Mouse (Mus musculus) heart, embryonic 12.5 days (tissue): ENCODE results near the gene Slc25a35. TPM values are rescaled to one million over a fixed set of nuclear protein-coding genes. Genes with fewer than 3 reads are reported as not detected.
"Not testable (repeated sequence)": the region's sequence is repeated elsewhere in the genome, so short reads cannot be mapped to it uniquely, and the experiment has no call there.

Experiments used
- ATAC-seq: fragments of 200-750 bp; cut with Nextera tagmentation; 2 replicates; pipeline ENCODE4 v1.8.0; 2017; ENCODE audit warnings: moderate TSS enrichment, moderate library complexity; ENCODE audit not compliant: insufficient number of reproducible peaks, low FRiP score
- H3K27ac ChIP-seq: fragments of 300-500 bp; sonication (generic); 2 replicates; pipeline ENCODE4 v1.5.1; 2016; ENCODE audit warnings: mild to moderate bottlenecking, moderate library complexity; ENCODE audit not compliant: poor library complexity, severe bottlenecking
- H3K27me3 ChIP-seq: fragments of 300-500 bp; sonication (generic); replicated peaks from 2 replicates; pipeline ENCODE4 v1.6.1; 2016; ENCODE audit warnings: mild to moderate bottlenecking, moderate library complexity
- H3K36me3 ChIP-seq: fragments of 300-500 bp; sonication (generic); 2 replicates; pipeline ENCODE4 v1.6.1; 2016; ENCODE audit warnings: mild to moderate bottlenecking, moderate library complexity
- H3K4me1 ChIP-seq: fragments of 300-500 bp; sonication (generic); replicated peaks from 2 replicates; pipeline ENCODE4 v1.6.1; 2016; ENCODE audit warnings: mild to moderate bottlenecking
- H3K4me2 ChIP-seq: fragments of 300-500 bp; sonication (generic); 2 replicates; pipeline ENCODE4 v1.6.1; 2016; ENCODE audit warnings: mild to moderate bottlenecking, moderate library complexity
- H3K4me3 ChIP-seq: fragments of 300-500 bp; sonication (generic); 2 replicates; pipeline ENCODE4 v1.5.1; 2016; ENCODE audit warnings: mild to moderate bottlenecking
- H3K9ac ChIP-seq: fragments of 300-500 bp; sonication (generic); 2 replicates; pipeline ENCODE4 v1.6.1; 2016; ENCODE audit warnings: mild to moderate bottlenecking, moderate library complexity
- H3K9me3 ChIP-seq: fragments of 300-500 bp; sonication (generic); replicated peaks from 2 replicates; pipeline ENCODE4 v1.6.1; 2016; ENCODE audit warnings: mild to moderate bottlenecking, moderate library complexity
- whole genome bisulfite sequencing: fragments of 180-500 bp; shearing (Covaris S2); methylation state at CpG from one replicate; pipeline ENCODE4 v1.1.7; 2016; 5-methylcytosine and 5-hydroxymethylcytosine counted together
- polyA plus RNA-seq: library from polyadenylated mRNA; unstranded; fragments of >200 nt; fragmentation: Nextera tagmentation; extraction: Ambion mirVana; gene quantifications from 2 replicates; pipeline ENCODE4 v1.2.1, GENCODE M21; 2016

The Slc25a35 gene
- polyA plus RNA-seq, 1 experiment from 2014 or later, result 2.2 TPM

DNA sequence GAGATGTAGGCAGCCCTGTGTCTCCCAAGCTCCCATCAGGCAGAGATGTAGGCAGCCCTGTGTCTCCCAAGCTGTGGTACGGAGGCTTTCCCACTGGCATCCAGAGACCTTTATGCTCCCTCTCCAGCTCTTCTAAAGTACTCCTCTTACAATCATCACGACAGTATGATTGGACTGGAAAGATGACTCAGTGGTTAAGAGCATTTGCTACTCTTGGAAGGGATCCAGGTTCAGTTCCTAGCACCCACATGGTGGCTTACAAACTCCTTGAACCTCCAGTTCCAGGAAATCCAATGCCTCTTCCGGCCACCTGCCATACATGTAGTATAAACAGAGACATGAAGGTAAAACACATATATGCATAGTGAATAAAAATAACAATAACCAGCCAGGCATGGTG is 6.3 kb upstream of the Slc25a35 start:
- Histone ChIP-seq H3K9me3 (no peaks in the 10 kb centered on the region), H3K9ac (no peak overlapping the region), H3K4me3 (no peak overlapping the region), H3K36me3 (no peaks in the 10 kb centered on the region), H3K4me1 (peaks cover 6% of the 10 kb centered on the region; the same call in 1 of the 2 replicates), H3K4me2 (no peak overlapping the region), H3K27me3 (peaks cover 5% of the 10 kb centered on the region), H3K27ac (no peak overlapping the region)
- 72% methylated on average over 3 of the region's 3 CpGs for WGBS
- ATAC-seq, result no peak

- H3K27me3 ChIP-seq, ATAC-seq, H3K4me1 ChIP-seq, H3K27ac ChIP-seq, H3K9ac ChIP-seq, H3K36me3 ChIP-seq, H3K4me3 ChIP-seq, H3K9me3 ChIP-seq: not testable (repeated sequence)
- 22% methylated on average over 11 of the region's 11 CpGs for WGBS
- H3K4me2 ChIP-seq, result peak overlapping the region; percentile 7; the same call in 1 of the 2 replicates
Measured at GRCm38 (mm10) chr11:68962159-68962558, 5.8 kb upstream of the Slc25a35 start.

DNA sequence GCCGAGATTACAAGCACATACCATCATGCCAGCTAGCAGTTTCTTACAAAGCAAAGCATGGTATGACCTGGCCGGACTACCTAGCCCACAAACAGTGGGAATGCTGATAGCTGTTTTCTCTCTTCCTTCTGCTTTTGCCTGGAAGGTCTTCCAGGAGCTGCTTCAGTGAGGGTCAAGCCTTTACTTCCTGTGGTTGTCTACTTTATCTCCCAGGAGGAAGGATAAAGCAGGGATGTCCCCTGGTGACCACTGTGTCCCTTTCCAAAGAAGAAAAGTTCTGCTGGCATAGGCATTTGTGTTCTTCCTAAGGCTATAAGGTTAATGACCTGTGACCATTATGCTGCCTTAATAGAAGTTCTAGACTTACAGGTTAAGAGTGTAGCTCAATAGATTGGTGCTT is 4.5 kb upstream of the Slc25a35 start:
- WGBS, result 68% methylated on average over 2 of the region's 2 CpGs
- Histone ChIP-seq H3K9me3 (no peaks in the 10 kb centered on the region), H3K27me3 (0 out of 2 replicates have a peak, but pooled peaks cover under 1% of the 10 kb centered on the region)

DNA sequence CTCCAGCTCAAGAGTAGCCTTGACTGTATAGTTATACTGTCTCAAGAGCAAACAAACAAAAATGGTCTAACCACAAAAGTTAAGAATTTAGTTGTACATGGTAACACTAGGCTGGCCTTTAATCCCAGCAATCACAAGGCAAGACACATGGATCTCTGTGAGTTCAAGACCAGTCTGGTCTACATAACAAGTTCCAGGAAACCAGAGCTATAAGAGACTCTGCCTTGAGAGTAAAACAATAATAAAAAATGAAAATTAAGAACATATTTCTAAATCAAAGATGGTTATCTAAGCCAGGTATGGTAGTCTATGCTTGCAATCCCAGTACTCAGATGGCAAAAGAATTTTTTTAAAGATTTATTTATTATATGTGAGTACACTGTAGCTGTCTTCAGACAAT is 2.9 kb upstream of the Slc25a35 start:
- H3K4me2 ChIP-seq, result no peak overlapping the region
- peaks cover 22% of the 10 kb centered on the region for H3K4me1 ChIP-seq
- no peak overlapping the region for H3K27ac ChIP-seq
- H3K9me3 ChIP-seq, result no peaks in the 10 kb centered on the region
- H3K36me3 ChIP-seq, result no peaks in the 10 kb centered on the region
- H3K4me3 ChIP-seq, result no peak overlapping the region
- no peak overlapping the region for H3K9ac ChIP-seq
- no peak for ATAC-seq
- 0 out of 2 replicates have a peak, but pooled peaks cover 10% of the 10 kb centered on the region for H3K27me3 ChIP-seq

More for the DNA sequence above, 4.5 kb upstream of the Slc25a35 start:
- H3K9ac ChIP-seq, result no peak overlapping the region
- peaks cover 12% of the 10 kb centered on the region for H3K4me1 ChIP-seq
- no peak overlapping the region for H3K27ac ChIP-seq
- H3K4me2 ChIP-seq, result no peak overlapping the region
- H3K36me3 ChIP-seq, result no peaks in the 10 kb centered on the region
- no peak overlapping the region for H3K4me3 ChIP-seq
- ATAC-seq, result no peak

DNA sequence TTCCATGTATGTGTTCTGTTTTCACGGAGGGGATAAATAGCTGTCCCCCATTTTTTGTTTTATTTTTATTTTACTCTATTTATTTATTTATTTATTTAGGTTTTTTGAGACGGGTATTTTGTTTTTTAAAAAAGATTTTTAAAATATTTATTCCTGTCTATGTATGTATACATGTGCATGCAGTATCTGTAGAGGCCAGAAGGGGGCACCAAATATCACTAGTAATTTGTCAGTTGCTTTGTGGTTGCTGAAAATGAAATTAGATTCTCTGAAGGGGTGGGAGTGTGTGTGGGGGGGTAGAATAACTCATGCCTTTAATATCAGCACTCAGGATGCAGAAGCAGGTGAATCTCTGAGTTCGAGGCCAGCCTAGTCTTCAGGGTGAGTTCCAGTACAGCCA is 2.1 kb upstream of the Slc25a35 start:
- Histone ChIP-seq H3K4me2 (no peak overlapping the region), H3K4me3 (no peak overlapping the region), H3K27me3 (0 out of 2 replicates have a peak, but pooled peaks cover 10% of the 10 kb centered on the region), H3K9ac (no peak overlapping the region), H3K36me3 (no peaks in the 10 kb centered on the region), H3K4me1 (peaks cover 29% of the 10 kb centered on the region), H3K9me3 (no peaks in the 10 kb centered on the region), H3K27ac (no peak overlapping the region)
- no peak for ATAC-seq
- WGBS, result 34% methylated on average over 3 of the region's 3 CpGs

DNA sequence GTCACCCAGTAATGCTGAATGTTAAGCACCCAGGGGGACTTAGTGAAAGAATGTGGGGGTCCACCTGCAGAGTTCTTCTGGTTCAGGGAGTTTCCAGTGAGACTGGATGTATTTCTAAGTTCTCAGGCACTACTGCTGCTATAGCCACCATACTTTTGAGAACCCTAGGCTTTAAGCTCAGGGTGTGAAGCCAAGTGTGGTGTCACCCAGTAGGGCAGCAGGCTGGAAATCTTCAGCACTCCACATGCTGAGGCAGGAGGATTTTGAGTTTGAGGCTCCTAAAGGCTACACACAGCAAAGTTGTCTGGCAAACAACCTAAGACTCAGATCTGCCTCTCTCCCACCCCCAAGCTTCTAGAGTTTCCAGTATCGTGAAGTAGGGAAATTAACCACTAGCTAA is 1.4 kb upstream of the Slc25a35 start:
- ATAC-seq, result no peak
- 0 out of 2 replicates have a peak, but pooled peaks cover 10% of the 10 kb centered on the region for H3K27me3 ChIP-seq
- 37% methylated on average over 1 of the region's 1 CpGs for WGBS
- H3K27ac ChIP-seq, result no peak overlapping the region
- no peaks in the 10 kb centered on the region for H3K36me3 ChIP-seq
- peaks cover 36% of the 10 kb centered on the region for H3K4me1 ChIP-seq
- H3K4me2 ChIP-seq, result no peak overlapping the region
- H3K9ac ChIP-seq, result no peak overlapping the region
- H3K9me3 ChIP-seq, result no peaks in the 10 kb centered on the region
- H3K4me3 ChIP-seq, result no peak overlapping the region

- no peak for ATAC-seq
- Histone ChIP-seq H3K4me1 (peaks cover 45% of the 10 kb centered on the region), H3K4me3 (no peak overlapping the region), H3K27ac (no peak overlapping the region), H3K36me3 (no peaks in the 10 kb centered on the region), H3K9me3 (no peaks in the 10 kb centered on the region), H3K9ac (0 out of 2 replicates have a peak overlapping the region, but pooled peaks have one; percentile 53), H3K4me2 (peak overlapping the region; percentile 98), H3K27me3 (0 out of 2 replicates have a peak, but pooled peaks cover 10% of the 10 kb centered on the region)
- WGBS, result 80% methylated on average over 11 of the region's 11 CpGs
Measured at GRCm38 (mm10) chr11:68968752-68969151, 821 bp downstream of the Slc25a35 start.

DNA sequence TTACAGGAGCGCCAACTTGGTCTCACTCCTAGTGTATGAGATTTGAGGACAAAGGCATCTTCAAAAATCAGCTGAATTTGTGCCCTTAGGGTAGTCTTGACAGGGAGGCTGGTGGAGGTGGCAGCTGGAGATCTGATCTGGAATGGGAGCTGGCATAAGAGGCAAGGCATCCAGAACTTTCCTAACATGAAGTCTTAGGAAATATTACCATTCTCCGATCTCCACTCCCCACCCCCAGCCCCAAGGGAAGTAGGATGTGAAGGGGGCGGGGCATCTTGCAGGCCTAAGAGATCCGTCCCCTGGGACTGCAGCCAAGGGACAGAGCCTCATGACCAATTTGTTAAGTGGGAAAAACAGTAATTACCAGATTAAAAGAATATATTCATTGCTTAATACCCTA is 2.3 kb downstream of the Slc25a35 start:
- Histone ChIP-seq H3K9me3 (no peaks in the 10 kb centered on the region), H3K4me3 (no peak overlapping the region), H3K27ac (no peak overlapping the region), H3K27me3 (0 out of 2 replicates have a peak, but pooled peaks cover 10% of the 10 kb centered on the region), H3K36me3 (no peaks in the 10 kb centered on the region), H3K9ac (no peak overlapping the region), H3K4me2 (no peak overlapping the region), H3K4me1 (peaks cover 45% of the 10 kb centered on the region)
- ATAC-seq, result no peak
- WGBS, result 59% methylated on average over 4 of the region's 4 CpGs

DNA sequence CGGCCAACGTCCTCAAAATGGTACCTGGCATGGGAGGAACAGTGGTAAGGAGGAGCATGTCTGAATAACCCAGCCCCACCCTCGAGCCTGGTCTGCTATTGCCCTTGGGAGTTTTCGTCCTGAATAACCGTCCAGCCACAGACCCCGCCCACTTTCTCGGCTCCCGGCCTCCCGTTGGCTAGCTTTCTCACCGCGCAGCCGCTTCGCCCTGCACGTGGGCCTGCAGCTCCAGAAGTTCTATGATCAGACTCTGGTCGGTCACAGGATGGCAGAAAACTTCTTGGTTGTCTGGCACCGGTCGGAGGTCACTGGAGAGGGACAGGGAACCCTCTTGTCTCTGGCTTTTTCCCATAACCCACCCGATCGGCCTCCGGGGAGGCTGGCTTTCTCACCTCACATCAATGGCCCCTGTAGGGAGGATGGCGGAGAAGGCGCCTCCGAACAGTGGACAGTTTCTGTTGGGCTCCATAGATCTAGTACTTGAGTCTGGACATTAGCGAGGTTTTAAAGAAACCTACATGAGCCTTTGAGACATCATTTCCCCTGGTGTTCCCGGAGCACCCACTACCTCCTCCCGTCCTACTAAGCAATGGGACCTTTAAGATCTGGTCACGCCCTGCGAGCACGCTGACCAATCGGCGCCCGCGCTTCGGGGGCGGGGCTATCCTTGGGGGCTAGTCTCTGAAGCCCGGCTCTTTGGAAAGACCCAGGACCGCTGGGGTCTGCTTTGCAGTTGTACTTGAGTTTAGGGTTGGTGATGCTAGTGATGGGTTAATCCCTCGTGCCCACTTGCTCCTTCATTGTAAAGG is 5.5 kb downstream of the Slc25a35 start:
- WGBS, result under 1% methylated on average over 38 of the region's 38 CpGs
- Histone ChIP-seq H3K4me1 (peaks cover 37% of the 10 kb centered on the region), H3K9ac (peak overlapping the region; percentile 62), H3K4me3 (peak overlapping the region; percentile 53), H3K4me2 (peak overlapping the region; percentile 63)
- H3K27ac ChIP-seq, H3K36me3 ChIP-seq, H3K27me3 ChIP-seq, H3K9me3 ChIP-seq: not testable (repeated sequence)
- peak; percentile 89 for ATAC-seq

- Histone ChIP-seq H3K27me3 (peaks cover 4% of the 10 kb centered on the region; the same call in 1 of the 2 replicates), H3K4me2 (peak overlapping the region; percentile 63), H3K36me3 (no peaks in the 10 kb centered on the region), H3K9ac (no peak overlapping the region), H3K4me1 (peaks cover 31% of the 10 kb centered on the region), H3K27ac (no peak overlapping the region), H3K4me3 (peak overlapping the region; percentile 53), H3K9me3 (no peaks in the 10 kb centered on the region)
- ATAC-seq, result no peak
- WGBS, result 28% methylated on average over 6 of the region's 6 CpGs
Measured at GRCm38 (mm10) chr11:68974059-68974450, 6.1 kb downstream of the Slc25a35 start.

- 69% methylated on average over 7 of the region's 7 CpGs for WGBS
- Histone ChIP-seq H3K27me3 (no peaks in the 10 kb centered on the region; the same call in 1 of the 2 replicates), H3K4me3 (peak within 1 kb of the TSS; percentile 53), H3K27ac (no peak within 1 kb of the TSS), H3K9me3 (no peaks in the 10 kb centered on the region), H3K36me3 (no peaks in the 10 kb centered on the region), H3K9ac (no peak within 1 kb of the TSS), H3K4me2 (peak within 1 kb of the TSS; percentile 63), H3K4me1 (peaks cover 30% of the 10 kb centered on the region)
- ATAC-seq, result no peak
Measured at GRCm38 (mm10) chr11:68975085-68975484, 7.2 kb downstream of the Slc25a35 start, which contains the start of gene Rangrf. Gene Rangrf (minus strand): TSS chr11:68975185.
